Comparison of ENCODE assay signal across 16 mouse cellular contexts in the genomic region with DNA sequence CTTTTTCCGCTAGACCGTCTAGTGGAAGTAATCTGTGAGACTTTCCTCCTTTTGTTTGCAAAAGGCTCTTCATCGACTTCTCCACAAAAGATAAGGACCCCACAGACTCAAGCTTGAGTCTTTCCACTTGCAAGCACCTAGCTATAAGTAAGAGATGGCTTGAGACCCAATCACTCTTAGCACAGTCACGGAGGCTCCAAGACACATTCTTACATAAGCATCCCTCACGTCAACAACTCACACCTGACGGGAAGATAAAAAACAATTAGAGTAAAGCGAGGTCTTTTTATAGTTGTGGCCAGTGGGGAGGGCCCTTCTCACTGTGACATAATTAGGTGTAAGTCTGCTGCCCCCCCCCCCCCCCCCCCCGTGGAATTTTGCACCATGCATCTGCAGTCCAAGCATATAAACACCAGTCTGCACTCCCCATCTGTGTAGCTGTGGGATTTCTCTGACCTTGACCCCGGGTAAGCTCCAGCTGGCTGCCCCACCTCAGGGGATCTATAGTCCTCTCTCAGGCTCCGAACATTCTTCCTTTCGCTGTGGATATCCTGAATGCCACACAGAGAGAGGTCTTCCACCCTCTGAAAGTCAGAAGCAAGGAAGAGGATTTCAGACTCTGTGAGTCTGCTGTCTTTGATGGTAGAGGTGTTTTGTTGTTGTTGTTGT.
A peak's percentile ranks its signal among the peaks of the same experiment; 100 is the strongest.
DNase-seq lines count a peak whose midpoint lies in the region; ATAC-seq and TF ChIP-seq lines count a peak whose summit lies in the region.
"Had no signal": no experiment of that assay in that cellular context is flagged by ENCODE, and none has a peak within 500 bp of the region (broad histone marks: within the 10 kb centered on the region; RNA-seq: fewer than 3 reads in every experiment).

No protein-coding gene starts in this region.

- ATAC-seq in heart, embryonic 11.5 days (replicated peaks; ENCODE audit: insufficient number of reproducible peaks, low FRiP score, low TSS enrichment), result no peak; the same call in 1 of the 2 replicates
- peak; percentile 52; the same call in 1 of the 2 replicates for ATAC-seq in lung, embryonic 16.5 days (ENCODE audit: low read depth)
- ATAC-seq in midbrain, embryonic 14.5 days (ENCODE audit: low FRiP score, low TSS enrichment), result peak; percentile 31; the same call in 1 of the 2 replicates
- ATAC-seq: inflammation-experienced regulatory T-cells, adult 6 months; liver, embryonic 12.5 days had no signal

- TF ChIP-seq EP300 in heart, adult 2 months (IDR thresholded peaks at IDR 0.05; ENCODE audit: insufficient read depth, low read depth, low read length), result no peak

- peak overlapping the region; percentile 22; the same call in 1 of the 2 replicates for H3K4me2 ChIP-seq in heart, embryonic 11.5 days
- H3K4me2 ChIP-seq in lung, embryonic 16.5 days (ENCODE audit: low read depth, low read length), result no peak overlapping the region
- no peak overlapping the region for H3K4me2 ChIP-seq in midbrain, embryonic 14.5 days (ENCODE audit: low read length)
- H3K4me2 ChIP-seq: kidney, embryonic 15.5 days; liver, embryonic 12.5 days had no signal

- no peaks in the 10 kb centered on the region for H3K27me3 ChIP-seq in heart, embryonic 11.5 days (ENCODE audit: control insufficient read depth, insufficient read depth, low read length)
- no peaks in the 10 kb centered on the region for H3K27me3 ChIP-seq in heart, adult 2 months (ENCODE audit: control insufficient read depth, insufficient read depth, low read length)
- no peaks in the 10 kb centered on the region for H3K27me3 ChIP-seq in lung, embryonic 16.5 days (ENCODE audit: control insufficient read depth, insufficient read depth, low read depth, low read length)
- H3K27me3 ChIP-seq in midbrain, embryonic 14.5 days (ENCODE audit: control insufficient read depth, insufficient read depth, low read length), result no peaks in the 10 kb centered on the region
- H3K27me3 ChIP-seq: kidney, embryonic 15.5 days; liver, embryonic 12.5 days had no signal

- no peak for TF ChIP-seq POLR2A in heart, adult 2 months (IDR thresholded peaks at IDR 0.05; ENCODE audit: insufficient read depth, low read depth, low read length)
- TF ChIP-seq POLR2A in lung, adult 2 months (IDR thresholded peaks at IDR 0.05; ENCODE audit: borderline replicate concordance, extremely low read depth, low read depth, low read length), result no peak

- H3K4me3 ChIP-seq in heart, embryonic 11.5 days (ENCODE audit: low read depth, low read length), result no peak overlapping the region
- no peak overlapping the region for H3K4me3 ChIP-seq in heart, adult 2 months
- no peak overlapping the region for H3K4me3 ChIP-seq in lung, embryonic 16.5 days (ENCODE audit: low read length)
- H3K4me3 ChIP-seq in lung, adult 2 months (replicated peaks; ENCODE audit: extremely low read depth, low read depth, low read length), result no peak overlapping the region
- no peak overlapping the region for H3K4me3 ChIP-seq in midbrain, embryonic 14.5 days (replicated peaks; ENCODE audit: low read depth, low read length)
- H3K4me3 ChIP-seq: gastrocnemius, adult 2 months; kidney, embryonic 15.5 days; liver, embryonic 12.5 days; myocyte had no signal

- H3K36me3 ChIP-seq in heart, embryonic 11.5 days (ENCODE audit: control insufficient read depth, insufficient read depth, low read length), result no peaks in the 10 kb centered on the region
- no peaks in the 10 kb centered on the region for H3K36me3 ChIP-seq in heart, adult 2 months (ENCODE audit: control insufficient read depth, insufficient read depth, low read length)
- no peaks in the 10 kb centered on the region for H3K36me3 ChIP-seq in lung, embryonic 16.5 days (ENCODE audit: control insufficient read depth, insufficient read depth, low read length)
- H3K36me3 ChIP-seq in midbrain, embryonic 14.5 days (ENCODE audit: control insufficient read depth, insufficient read depth, low read length), result no peaks in the 10 kb centered on the region
- H3K36me3 ChIP-seq: kidney, embryonic 15.5 days; liver, embryonic 12.5 days had no signal

- 33% methylated on average over 10 of the region's 11 CpGs for WGBS in heart, embryonic 11.5 days (ENCODE audit: insufficient replicate concordance)
- WGBS in heart, adult 2 months, result 51% methylated on average over 11 of the region's 11 CpGs
- WGBS in lung, embryonic 16.5 days, result 35% methylated on average over 10 of the region's 11 CpGs
- WGBS in lung, adult 2 months, result 42% methylated on average over 11 of the region's 11 CpGs
- WGBS in midbrain, embryonic 14.5 days, result 50% methylated on average over 11 of the region's 11 CpGs

- peaks cover 3% of the 10 kb centered on the region; the same call in 1 of the 2 replicates for H3K4me1 ChIP-seq in heart, embryonic 11.5 days (ENCODE audit: control insufficient read depth, insufficient read depth, low read length)
- no peaks in the 10 kb centered on the region for H3K4me1 ChIP-seq in heart, adult 2 months (ENCODE audit: control insufficient read depth, insufficient read depth, low read length)
- H3K4me1 ChIP-seq in lung, embryonic 16.5 days (replicated peaks; ENCODE audit: control insufficient read depth, insufficient read depth, low read length), result no peaks in the 10 kb centered on the region; the same call in 1 of the 2 replicates
- no peaks in the 10 kb centered on the region for H3K4me1 ChIP-seq in lung, adult 2 months (ENCODE audit: control insufficient read depth, insufficient read depth, low read length)
- H3K4me1 ChIP-seq in midbrain, embryonic 14.5 days (ENCODE audit: control insufficient read depth, insufficient read depth, low read length), result no peaks in the 10 kb centered on the region; the same call in 1 of the 2 replicates
- H3K4me1 ChIP-seq: liver, embryonic 12.5 days had no signal

- no peaks in the 10 kb centered on the region for H3K9me3 ChIP-seq in heart, embryonic 11.5 days (replicated peaks; ENCODE audit: control insufficient read depth, low read length)
- H3K9me3 ChIP-seq in lung, embryonic 16.5 days (ENCODE audit: control insufficient read depth, low read length), result no peaks in the 10 kb centered on the region
- H3K9me3 ChIP-seq in midbrain, embryonic 14.5 days (ENCODE audit: control insufficient read depth, low read length), result no peaks in the 10 kb centered on the region
- H3K9me3 ChIP-seq: kidney, embryonic 15.5 days; liver, embryonic 12.5 days had no signal

- intact Hi-C loops in heart, adult 2 months (cut with DNase I), result no loop called here

- no peak for TF ChIP-seq CTCF in heart, adult 2 months (IDR thresholded peaks at IDR 0.05)
- no peak for TF ChIP-seq CTCF in lung, adult 2 months (IDR thresholded peaks at IDR 0.05; ENCODE audit: insufficient read depth, low read length)

- H3K79me2 ChIP-seq in heart, adult 2 months (replicated peaks; ENCODE audit: control insufficient read depth, insufficient read depth, low read length), result no peaks in the 10 kb centered on the region

- no peak for DNase-seq in heart, adult 2 months
- DNase-seq in lung, adult 2 months, result no peak
- DNase-seq in T-cell, adult 2 months (ENCODE audit: low spot score), result peak; percentile 70
- DNase-seq in midbrain, embryonic 14.5 days, result no peak
- DNase-seq in layer of hippocampus, postnatal 14 days (ENCODE audit: low spot score in 2 of 2), result no peak
- no peak for DNase-seq in thymus, postnatal 36 days
- DNase-seq: cerebellum, adult 2 months; gastrocnemius, adult 2 months; layer of hippocampus, adult 9-11 months; thymus, adult 18-20 months had no signal

- H3K27ac ChIP-seq in heart, embryonic 11.5 days (ENCODE audit: low read depth, low read length), result no peak overlapping the region; the same call in 1 of the 2 replicates
- H3K27ac ChIP-seq in heart, adult 2 months, result no peak overlapping the region
- H3K27ac ChIP-seq in lung, embryonic 16.5 days (ENCODE audit: low read length), result no peak overlapping the region
- no peak overlapping the region for H3K27ac ChIP-seq in midbrain, embryonic 14.5 days (replicated peaks; ENCODE audit: low read depth, low read length)
- H3K27ac ChIP-seq: gastrocnemius, adult 2 months; kidney, embryonic 15.5 days; liver, embryonic 12.5 days had no signal

- H3K9ac ChIP-seq in heart, embryonic 11.5 days (ENCODE audit: low read depth, low read length), result no peak overlapping the region
- H3K9ac ChIP-seq in heart, adult 2 months (ENCODE audit: low read depth, low read length), result no peak overlapping the region
- no peak overlapping the region for H3K9ac ChIP-seq in lung, embryonic 16.5 days (ENCODE audit: low read length)
- no peak overlapping the region for H3K9ac ChIP-seq in midbrain, embryonic 14.5 days (replicated peaks; ENCODE audit: low read length)
- H3K9ac ChIP-seq: kidney, embryonic 15.5 days; liver, embryonic 12.5 days had no signal
